8 mouse cellular contexts compared by ENCODE assay signal in genomic region chr4:150283335-150283638, GRCm38 (mm10). TPM values are rescaled to one million over a fixed set of nuclear protein-coding genes. Genes with fewer than 3 reads are reported as not detected.
DNase-seq lines count a peak whose midpoint lies in the region; ATAC-seq and TF ChIP-seq lines count a peak whose summit lies in the region.

No protein-coding gene starts in this region.

- TF ChIP-seq EP300 in lung, postnatal 0 days (IDR thresholded peaks at IDR 0.05), result no peak

- WGBS in lung, postnatal 0 days, result 39% methylated on average over 2 of the region's 2 CpGs
- 11% methylated on average over 2 of the region's 2 CpGs for WGBS in limb, embryonic 10.5 days

- no peak for ATAC-seq in cerebellum, adult (ENCODE audit: insufficient number of reproducible peaks, low FRiP score, low TSS enrichment)
- no peak for ATAC-seq in lung, postnatal 0 days

- H3K9me3 ChIP-seq in lung, postnatal 0 days (ENCODE audit: low read length), result no peaks in the 10 kb centered on the region
- no peaks in the 10 kb centered on the region for H3K9me3 ChIP-seq in limb, embryonic 10.5 days (replicated peaks)

- no peaks in the 10 kb centered on the region for H3K36me3 ChIP-seq in lung, postnatal 0 days (ENCODE audit: insufficient read depth, low read length)
- no peaks in the 10 kb centered on the region for H3K36me3 ChIP-seq in limb, embryonic 10.5 days

- TF ChIP-seq CTCF in lung, postnatal 0 days (IDR thresholded peaks at IDR 0.05), result no peak

- H3K4me1 ChIP-seq in lung, postnatal 0 days (ENCODE audit: insufficient read depth, low read depth, low read length), result peaks cover 9% of the 10 kb centered on the region; the same call in 1 of the 2 replicates
- peaks cover 36% of the 10 kb centered on the region for H3K4me1 ChIP-seq in limb, embryonic 10.5 days

- H3K4me2 ChIP-seq in lung, postnatal 0 days (replicated peaks; ENCODE audit: low read depth, low read length), result peak overlapping the region; percentile 73

- H3K9ac ChIP-seq in lung, postnatal 0 days (replicated peaks; ENCODE audit: low read depth), result no peak overlapping the region

- no peak overlapping the region for H3K4me3 ChIP-seq in lung, postnatal 0 days (ENCODE audit: low read depth, low read length)
- H3K4me3 ChIP-seq in limb, embryonic 10.5 days, result peak overlapping the region; percentile 100

- intact Hi-C loops in left cerebral cortex, postnatal 4 days (cut with DNase I), result loop anchor here (10.0 kb wide), 1 partner anchor 182 kb away; no protein-coding TSS in a partner anchor
- intact Hi-C loops in left cerebral cortex, postnatal 10 days (cut with DNase I), result loop anchor here (5.0 kb wide), 1 partner anchor 44 kb away; no protein-coding TSS in a partner anchor

- H3K27me3 ChIP-seq in lung, postnatal 0 days (replicated peaks; ENCODE audit: insufficient read depth, low read length), result no peaks in the 10 kb centered on the region
- H3K27me3 ChIP-seq in limb, embryonic 10.5 days (ENCODE audit: low read depth, poor library complexity, severe bottlenecking), result no peaks in the 10 kb centered on the region

- peak; percentile 46 to 48 for DNase-seq in cerebellum, postnatal 10 days
- DNase-seq in lung, postnatal 0 days (ENCODE audit: low spot score), result no peak
- no peak for DNase-seq in lung, postnatal 36 days
- no peak for DNase-seq in limb, embryonic 10.5 days (ENCODE audit: low spot score)
- peak; percentile 68 for DNase-seq in retina, postnatal 1 day
- DNase-seq in left cerebral cortex, postnatal 4 days, result no peak
- no peak for DNase-seq in left cerebral cortex, postnatal 10 days (ENCODE audit: extremely low spot score in 1 of 2, low spot score in 2 of 2)

- no peak overlapping the region for H3K27ac ChIP-seq in lung, postnatal 0 days (ENCODE audit: low read length)
- peak overlapping the region; percentile 59 for H3K27ac ChIP-seq in limb, embryonic 10.5 days

RNA-seq across cellular contexts. Expression of gene Rere, which starts 1.8 kb away (rescaled TPM):
- 15.7 and 16.0 TPM in 2 replicates for polyA plus RNA-seq in lung, postnatal 0 days (2015; fragmentation: Nextera tagmentation; extraction: Ambion mirVana)
- polyA plus RNA-seq in limb, embryonic 10.5 days (2016; fragmentation: Nextera tagmentation; extraction: Ambion mirVana), result 34.0 and 40.3 TPM in 2 replicates
- total RNA-seq in left cerebral cortex, postnatal 4 days (2021), result 100 to 1,000 TPM in 1 of 2 experiments, 10 to 100 TPM in 1; 98.6 to 106 TPM
- total RNA-seq in left cerebral cortex, postnatal 10 days (2021), result 10 to 100 TPM; 85.3 to 88.9 TPM

RNA-seq across cellular contexts. Expression of gene Eno1, which starts 46.8 kb away (rescaled TPM):
- 305 and 319 TPM in 2 replicates for polyA plus RNA-seq in lung, postnatal 0 days (2015; fragmentation: Nextera tagmentation; extraction: Ambion mirVana)
- 3,103 and 4,103 TPM in 2 replicates for polyA plus RNA-seq in limb, embryonic 10.5 days (2016; fragmentation: Nextera tagmentation; extraction: Ambion mirVana)
- total RNA-seq in left cerebral cortex, postnatal 4 days (2021), result 100 to 1,000 TPM; 204 to 220 TPM
- 100 to 1,000 TPM; 308 to 325 TPM for total RNA-seq in left cerebral cortex, postnatal 10 days (2021)

Comparison
In these comparisons a context has a peak if more than half of its experiments do, and no peak if none do; other contexts are left out.
1. DNase-seq: peak in cerebellum, postnatal 10 days (2 of 2) and retina, postnatal 1 day (single experiment); none in lung, postnatal 0 days (single experiment), lung, postnatal 36 days (single experiment), limb, embryonic 10.5 days (single experiment), left cerebral cortex, postnatal 4 days (single experiment) and left cerebral cortex, postnatal 10 days (0 of 2).